Mouse (Mus musculus): Measurements from ENCODE around the gene Ttc7b.

DNA sequence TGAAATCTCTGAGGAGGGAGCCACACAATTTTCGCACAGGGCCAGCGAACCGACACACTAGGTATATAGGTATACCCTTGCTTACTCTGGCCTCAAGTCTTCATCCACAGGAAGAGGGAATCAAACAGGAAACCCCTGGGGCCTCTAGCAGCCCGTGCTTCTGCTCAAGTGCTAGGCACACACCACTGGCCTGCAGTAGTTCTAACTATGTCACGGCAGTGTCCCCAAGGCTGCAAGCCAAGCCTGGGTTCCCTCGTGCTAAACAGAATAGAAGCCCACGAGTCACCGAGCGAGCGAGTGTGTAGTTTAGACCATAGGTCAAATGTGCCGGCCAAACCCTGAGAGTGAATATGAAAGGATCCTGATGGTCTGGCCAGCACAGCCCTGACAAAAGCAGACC, 114.5 kb downstream of the Ttc7b start:
- TF ChIP-seq ZNF384 (IDR thresholded peaks at IDR 0.05; ENCODE audit: low read depth, low read length) (no peak), ZC3H11A (IDR thresholded peaks at IDR 0.05; ENCODE audit: borderline replicate concordance, low read depth, low read length) (no peak), HCFC1 (IDR thresholded peaks at IDR 0.05; ENCODE audit: borderline replicate concordance, insufficient read depth, low read length) (no peak)
